Mouse (Mus musculus): ENCODE measurements around the gene Tmem60. TPM values are rescaled to one million over a fixed set of nuclear protein-coding genes. Genes with fewer than 3 reads are reported as not detected.

Gene Tmem60
- total and polyA plus RNA-seq, 2 experiments from 2014 or later = 13.8 to 64.4 TPM

GRCm38 (mm10) chr5:20858404-20858803 lies 23.6 kb upstream of the Tmem60 start:
- no peak for ATAC-seq
- no peaks in the 10 kb centered on the region for H3K4me1 ChIP-seq (ENCODE audit: insufficient read depth)
- H3K27me3 ChIP-seq (ENCODE audit: insufficient read depth, low read length) = no peaks in the 10 kb centered on the region
- DNase-seq = no peak
- H3K36me3 ChIP-seq (ENCODE audit: insufficient read depth) = no peaks in the 10 kb centered on the region
- H3K4me2 ChIP-seq (ENCODE audit: low read depth) = no peak overlapping the region
- no peak overlapping the region for H3K27ac ChIP-seq (ENCODE audit: low read depth, low read length)
- 92% methylated on average over 2 of the region's 2 CpGs for WGBS
- H3K9ac ChIP-seq = no peak overlapping the region
- no peaks in the 10 kb centered on the region for H3K9me3 ChIP-seq (ENCODE audit: low read length)
- no peak overlapping the region for H3K4me3 ChIP-seq (ENCODE audit: low read depth, low read length)
- TF ChIP-seq CTCF (IDR thresholded peaks at IDR 0.05; ENCODE audit: low read depth) = no peak

GRCm38 (mm10) chr5:20860565-20860964 lies 21.4 kb upstream of the Tmem60 start:
- no peak overlapping the region for H3K27ac ChIP-seq (ENCODE audit: low read depth, low read length)
- 92% methylated on average over 4 of the region's 4 CpGs for whole genome bisulfite sequencing

GRCm38 (mm10) chr5:20861901-20862300 lies 20.1 kb upstream of the Tmem60 start:
- H3K9ac ChIP-seq = no peak overlapping the region
- H3K27ac ChIP-seq (ENCODE audit: low read depth, low read length) = no peak overlapping the region
- H3K9me3 ChIP-seq (ENCODE audit: low read length) = no peaks in the 10 kb centered on the region
- no peaks in the 10 kb centered on the region; the same call in 1 of the 2 replicates for H3K4me1 ChIP-seq (ENCODE audit: insufficient read depth)
- ATAC-seq = 0 out of 2 replicates have a peak, but pooled peaks have one; percentile 29
- H3K4me3 ChIP-seq (ENCODE audit: low read depth, low read length) = no peak overlapping the region
- no peaks in the 10 kb centered on the region for H3K27me3 ChIP-seq (ENCODE audit: insufficient read depth, low read length)
- no peak overlapping the region for H3K4me2 ChIP-seq (ENCODE audit: low read depth)
- no peaks in the 10 kb centered on the region for H3K36me3 ChIP-seq (ENCODE audit: insufficient read depth)
- no peak for DNase-seq
- WGBS = 89% methylated on average over 2 of the region's 2 CpGs
- TF ChIP-seq CTCF (IDR thresholded peaks at IDR 0.05; ENCODE audit: low read depth) = no peak

More at GRCm38 (mm10) chr5:20860565-20860964, 21.4 kb upstream of the Tmem60 start:
- Histone ChIP-seq H3K4me3 (ENCODE audit: low read depth, low read length) (no peak overlapping the region), H3K36me3 (ENCODE audit: insufficient read depth) (no peaks in the 10 kb centered on the region), H3K4me2 (ENCODE audit: low read depth) (no peak overlapping the region), H3K4me1 (ENCODE audit: insufficient read depth) (no peaks in the 10 kb centered on the region; the same call in 1 of the 2 replicates), H3K9me3 (ENCODE audit: low read length) (no peaks in the 10 kb centered on the region), H3K27me3 (ENCODE audit: insufficient read depth, low read length) (no peaks in the 10 kb centered on the region), H3K9ac (no peak overlapping the region)
- TF ChIP-seq CTCF (IDR thresholded peaks at IDR 0.05; ENCODE audit: low read depth) = no peak
- DNase-seq (no peak), ATAC-seq (no peak)

DNA sequence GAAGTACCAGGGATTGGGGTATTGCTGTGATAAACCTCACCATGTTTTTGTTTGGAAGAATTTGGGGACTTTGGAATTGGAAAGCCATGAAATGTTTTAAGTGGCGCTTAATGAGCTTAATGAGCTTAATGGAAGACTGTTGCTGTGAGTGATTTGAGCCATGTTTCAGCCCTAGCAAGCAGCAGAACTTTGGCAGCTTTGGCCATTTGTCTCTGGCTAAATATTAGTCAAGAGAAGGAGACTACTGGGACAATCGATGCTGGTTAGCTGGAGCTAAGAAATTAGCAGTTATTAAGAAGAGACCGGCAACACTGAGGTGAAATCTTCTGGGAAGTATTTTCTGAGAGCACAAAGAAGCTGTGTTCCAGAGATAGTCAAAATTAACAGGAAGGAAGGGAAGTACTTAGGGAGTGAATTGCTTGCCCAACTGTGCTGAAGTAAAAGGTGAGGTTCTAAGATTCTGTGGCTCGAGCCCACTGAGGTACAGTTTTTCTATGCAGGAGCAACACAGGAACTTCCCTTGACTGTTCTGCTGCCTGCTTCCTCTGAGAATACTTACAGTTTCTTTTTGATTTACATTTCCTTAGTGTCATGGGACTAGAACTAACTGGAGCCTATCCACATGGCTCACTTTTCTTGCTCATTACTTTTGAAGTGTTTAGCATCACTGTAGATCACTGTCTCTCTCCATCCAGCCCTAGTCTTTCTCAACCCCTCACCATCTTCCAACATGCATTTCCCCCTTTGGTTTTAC lies 17.6 kb upstream of the Tmem60 start:
- H3K4me2 ChIP-seq (ENCODE audit: low read depth) = no peak overlapping the region
- H3K27ac ChIP-seq (ENCODE audit: low read depth, low read length) = no peak overlapping the region
- H3K36me3 ChIP-seq (ENCODE audit: insufficient read depth) = no peaks in the 10 kb centered on the region
- ATAC-seq (no peak), DNase-seq (no peak)
- no peaks in the 10 kb centered on the region for H3K9me3 ChIP-seq (ENCODE audit: low read length)
- H3K4me1 ChIP-seq (ENCODE audit: insufficient read depth) = no peaks in the 10 kb centered on the region; the same call in 1 of the 2 replicates
- H3K27me3 ChIP-seq (ENCODE audit: insufficient read depth, low read length) = no peaks in the 10 kb centered on the region
- WGBS = 51% methylated on average over 4 of the region's 4 CpGs
- H3K4me3 ChIP-seq (ENCODE audit: low read depth, low read length) = no peak overlapping the region
- no peak for TF ChIP-seq CTCF (IDR thresholded peaks at IDR 0.05; ENCODE audit: low read depth)
- no peak overlapping the region for H3K9ac ChIP-seq

DNA sequence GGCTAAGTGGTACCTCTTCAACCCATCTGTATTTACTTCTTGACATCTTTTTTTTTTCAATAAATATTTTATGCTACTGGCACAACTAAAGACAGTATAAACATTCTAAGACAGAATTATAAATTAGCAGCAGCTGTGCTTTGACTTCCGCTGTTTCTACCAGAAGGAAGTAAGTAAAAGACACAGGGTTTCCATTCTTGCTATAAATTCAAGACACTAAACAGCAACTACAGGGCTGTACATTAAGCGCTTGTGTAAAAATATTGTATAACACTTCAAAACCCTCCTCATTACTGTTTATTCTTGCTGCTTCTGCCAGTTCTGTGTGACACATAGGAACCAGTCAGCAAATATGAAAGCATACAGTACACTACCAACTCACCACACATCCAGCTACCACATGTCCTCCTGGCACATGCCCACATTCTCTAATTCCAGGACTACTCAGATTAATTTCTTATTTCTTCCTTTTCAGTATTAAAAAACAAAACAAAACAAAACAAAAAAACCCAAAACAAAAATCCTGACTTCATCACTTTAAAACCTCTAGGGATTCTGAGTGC lies 16.7 kb upstream of the Tmem60 start:
- ATAC-seq (no peak), DNase-seq (no peak)
- no peaks in the 10 kb centered on the region; the same call in 1 of the 2 replicates for H3K4me1 ChIP-seq (ENCODE audit: insufficient read depth)
- H3K4me3 ChIP-seq (ENCODE audit: low read depth, low read length) = no peak overlapping the region
- H3K27ac ChIP-seq (ENCODE audit: low read depth, low read length) = no peak overlapping the region
- no peaks in the 10 kb centered on the region for H3K36me3 ChIP-seq (ENCODE audit: insufficient read depth)
- TF ChIP-seq CTCF (IDR thresholded peaks at IDR 0.05; ENCODE audit: low read depth) = no peak
- H3K9ac ChIP-seq = no peak overlapping the region
- no peaks in the 10 kb centered on the region for H3K9me3 ChIP-seq (ENCODE audit: low read length)
- WGBS = 72% methylated on average over 2 of the region's 2 CpGs
- H3K27me3 ChIP-seq (ENCODE audit: insufficient read depth, low read length) = no peaks in the 10 kb centered on the region
- no peak overlapping the region for H3K4me2 ChIP-seq (ENCODE audit: low read depth)

DNA sequence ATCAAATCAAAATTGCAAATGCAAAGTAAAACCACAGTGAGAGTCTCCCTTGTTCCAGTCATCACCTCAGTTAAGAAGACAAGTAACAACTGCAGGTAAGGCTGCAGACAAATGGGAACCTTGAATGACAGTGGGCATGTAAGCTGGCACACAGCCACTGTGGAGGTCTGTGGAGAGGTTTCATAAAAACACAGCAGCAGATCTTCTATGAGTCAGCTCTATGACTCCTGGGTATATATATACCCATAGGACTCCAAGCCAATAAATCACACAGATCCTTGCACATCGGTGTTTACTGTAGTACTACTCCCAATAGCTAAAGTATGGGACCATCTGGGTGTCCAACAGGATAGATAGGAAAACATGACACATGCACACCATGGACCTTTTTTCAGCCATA lies 8.8 kb upstream of the Tmem60 start:
- TF ChIP-seq CTCF (IDR thresholded peaks at IDR 0.05; ENCODE audit: low read depth) = no peak
- H3K4me1 ChIP-seq (ENCODE audit: insufficient read depth) = no peaks in the 10 kb centered on the region
- no peaks in the 10 kb centered on the region for H3K27me3 ChIP-seq (ENCODE audit: insufficient read depth, low read length)
- ATAC-seq = no peak
- H3K9ac ChIP-seq = no peak overlapping the region
- H3K36me3 ChIP-seq (ENCODE audit: insufficient read depth) = no peaks in the 10 kb centered on the region
- 95% methylated on average over 1 of the region's 1 CpGs for WGBS
- H3K9me3 ChIP-seq (ENCODE audit: low read length) = no peaks in the 10 kb centered on the region
- no peak overlapping the region for H3K27ac ChIP-seq (ENCODE audit: low read depth, low read length)
- no peak for DNase-seq
- no peak overlapping the region for H3K4me2 ChIP-seq (ENCODE audit: low read depth)
- H3K4me3 ChIP-seq (ENCODE audit: low read depth, low read length) = no peak overlapping the region

DNA sequence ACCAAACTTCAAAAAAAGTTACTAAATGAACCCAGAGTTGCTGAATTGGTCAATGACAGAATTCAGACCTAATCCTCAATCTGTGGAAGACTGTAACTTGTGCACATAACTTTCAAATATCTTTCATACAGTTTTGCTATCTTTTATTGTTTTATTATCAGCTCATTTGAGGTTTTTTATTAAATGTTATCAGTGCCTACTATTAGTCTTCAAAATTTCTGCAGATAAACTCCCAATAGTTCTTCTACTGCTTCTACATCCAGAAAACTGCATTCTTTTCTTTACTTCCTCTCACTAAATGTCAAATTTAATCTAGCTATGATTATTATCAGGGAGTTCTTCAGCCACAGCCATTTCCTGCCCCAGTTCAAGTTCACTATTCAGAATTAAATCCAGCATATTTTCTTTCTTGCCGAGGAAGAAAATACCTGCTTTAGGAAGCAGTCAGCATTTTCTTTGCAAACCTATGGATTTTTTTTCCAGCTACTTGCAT lies 5.0 kb upstream of the Tmem60 start:
- Histone ChIP-seq H3K9ac (no peak overlapping the region), H3K9me3 (ENCODE audit: low read length) (no peaks in the 10 kb centered on the region), H3K4me1 (ENCODE audit: insufficient read depth) (peaks cover 6% of the 10 kb centered on the region; the same call in 1 of the 2 replicates), H3K27ac (ENCODE audit: low read depth, low read length) (no peak overlapping the region), H3K36me3 (ENCODE audit: insufficient read depth) (no peaks in the 10 kb centered on the region), H3K27me3 (ENCODE audit: insufficient read depth, low read length) (no peaks in the 10 kb centered on the region), H3K4me2 (ENCODE audit: low read depth) (no peak overlapping the region), H3K4me3 (ENCODE audit: low read depth, low read length) (no peak overlapping the region)
- DNase-seq (no peak), ATAC-seq (no peak)
- WGBS = 83% methylated on average over 1 of the region's 1 CpGs
- TF ChIP-seq CTCF (IDR thresholded peaks at IDR 0.05; ENCODE audit: low read depth) = no peak

Data from forebrain, postnatal 0 days (tissue).